Mouse (Mus musculus): ENCODE data around the gene Pex11b.
"Not testable (repeated sequence)": the region's sequence is repeated elsewhere in the genome, so short reads cannot be mapped to it uniquely, and the experiment has no call there.

Pex11b gene

GRCm38 (mm10) chr3:96674442-96674841, 39.3 kb downstream of the Pex11b start:
- no peak for DNase-seq (ENCODE audit: low spot score in 2 of 2)

GRCm38 (mm10) chr3:96675171-96675570, 40.0 kb downstream of the Pex11b start:
- DNase-seq (ENCODE audit: low spot score in 2 of 2) = no peak

- no peak for DNase-seq (ENCODE audit: low spot score in 2 of 2)
Observed at GRCm38 (mm10) chr3:96675690-96676089, 40.5 kb downstream of the Pex11b start.

GRCm38 (mm10) chr3:96678456-96678855, 43.3 kb downstream of the Pex11b start:
- no peak for DNase-seq (ENCODE audit: low spot score in 2 of 2)

GRCm38 (mm10) chr3:96679159-96679674, 44.0 kb downstream of the Pex11b start:
- no peak for DNase-seq (ENCODE audit: low spot score in 2 of 2)

GRCm38 (mm10) chr3:96680269-96680956, 45.2 kb downstream of the Pex11b start:
- DNase-seq (ENCODE audit: low spot score in 2 of 2) = no peak

- no peak for DNase-seq (ENCODE audit: low spot score in 2 of 2)
Observed at GRCm38 (mm10) chr3:96683496-96683895, 48.3 kb downstream of the Pex11b start.

- DNase-seq (ENCODE audit: low spot score in 2 of 2) = no peak
Observed at GRCm38 (mm10) chr3:96684151-96684821, 49.1 kb downstream of the Pex11b start.

GRCm38 (mm10) chr3:96684822-96685156, 49.6 kb downstream of the Pex11b start:
- no peak for DNase-seq (ENCODE audit: low spot score in 2 of 2)

GRCm38 (mm10) chr3:96686057-96686456, 50.9 kb downstream of the Pex11b start:
- not testable (repeated sequence) for DNase-seq (ENCODE audit: low spot score in 2 of 2)

GRCm38 (mm10) chr3:96688854-96689253, 53.7 kb downstream of the Pex11b start:
- DNase-seq (ENCODE audit: low spot score in 2 of 2) = no peak

- DNase-seq (ENCODE audit: low spot score in 2 of 2) = no peak
Observed at GRCm38 (mm10) chr3:96690298-96690697, 55.1 kb downstream of the Pex11b start.

GRCm38 (mm10) chr3:96692506-96692905, 57.3 kb downstream of the Pex11b start:
- DNase-seq (ENCODE audit: low spot score in 2 of 2) = no peak

GRCm38 (mm10) chr3:96693579-96693978, 58.4 kb downstream of the Pex11b start:
- no peak for DNase-seq (ENCODE audit: low spot score in 2 of 2)

Measured in frontal cortex, postnatal 10 days (tissue).